Mouse (Mus musculus): Measurements from ENCODE around the gene Pik3cb.

DNA sequence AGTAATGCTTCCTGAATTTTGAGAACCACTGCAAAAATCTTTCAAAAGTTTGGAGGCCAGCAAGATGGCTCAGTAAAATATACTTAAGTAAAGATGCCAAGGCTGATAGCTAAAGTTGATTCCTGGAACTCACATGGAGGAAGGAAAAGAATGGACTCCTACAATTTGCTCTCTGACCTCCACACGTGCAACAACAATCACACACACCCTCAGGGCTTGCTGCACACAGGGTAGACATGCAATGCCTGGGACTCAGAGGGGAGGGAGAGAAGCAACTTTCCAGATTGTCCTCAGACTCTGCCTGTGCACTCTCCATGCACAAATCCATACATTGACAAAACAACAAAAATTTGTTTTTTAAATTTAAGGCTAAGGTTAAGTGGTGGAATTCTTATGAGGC, 42.8 kb downstream of the Pik3cb start:
- TF ChIP-seq CTCF (IDR thresholded peaks at IDR 0.05; ENCODE audit: control insufficient read depth, insufficient read depth, insufficient replicate concordance, low read depth, low read length) = no peak
- TF ChIP-seq POLR2A (IDR thresholded peaks at IDR 0.05; ENCODE audit: control insufficient read depth, low read depth, low read length) = no peak

Measured in testis, adult 2 months (tissue).